Mouse (Mus musculus): ENCODE results near the gene Adamtsl1. TPM values are rescaled to one million over a fixed set of nuclear protein-coding genes. Genes with fewer than 3 reads are reported as not detected.

The Adamtsl1 gene
- polyA plus RNA-seq, 1 experiment: not detected

DNA sequence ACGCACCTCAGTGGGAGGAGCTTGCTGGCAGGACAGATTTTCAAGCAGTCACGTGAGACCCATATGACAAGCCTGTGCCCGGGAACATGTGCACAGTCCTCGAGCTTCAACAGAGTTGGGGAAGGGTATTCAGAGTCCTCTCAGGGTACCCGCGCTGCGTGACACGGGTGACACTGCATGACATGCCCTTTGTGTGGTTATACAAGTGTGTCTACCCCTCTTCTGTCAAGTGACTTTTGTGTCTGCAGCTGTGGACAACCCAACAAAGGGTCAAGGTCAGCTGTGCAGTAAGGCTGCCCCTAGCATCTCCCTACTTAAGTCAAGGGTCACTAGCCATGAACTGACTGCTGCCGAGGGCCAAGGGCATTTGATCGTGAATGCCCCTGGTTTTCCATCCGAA is 912.6 kb downstream of the Adamtsl1 start:
- no peak for TF ChIP-seq GATA1 (IDR thresholded peaks at IDR 0.05; ENCODE audit: low read length)

GRCm38 (mm10) chr4:86427312-86427711 is 913.3 kb downstream of the Adamtsl1 start:
- TF ChIP-seq GATA1 (IDR thresholded peaks at IDR 0.05; ENCODE audit: low read length): peak; percentile 11

- TF ChIP-seq GATA1 (IDR thresholded peaks at IDR 0.05; ENCODE audit: low read length): no peak
Observed at GRCm38 (mm10) chr4:86428091-86428745, 914.2 kb downstream of the Adamtsl1 start.

GRCm38 (mm10) chr4:86435631-86436030 is 921.7 kb downstream of the Adamtsl1 start:
- TF ChIP-seq GATA1 (IDR thresholded peaks at IDR 0.05; ENCODE audit: low read length): no peak

DNA sequence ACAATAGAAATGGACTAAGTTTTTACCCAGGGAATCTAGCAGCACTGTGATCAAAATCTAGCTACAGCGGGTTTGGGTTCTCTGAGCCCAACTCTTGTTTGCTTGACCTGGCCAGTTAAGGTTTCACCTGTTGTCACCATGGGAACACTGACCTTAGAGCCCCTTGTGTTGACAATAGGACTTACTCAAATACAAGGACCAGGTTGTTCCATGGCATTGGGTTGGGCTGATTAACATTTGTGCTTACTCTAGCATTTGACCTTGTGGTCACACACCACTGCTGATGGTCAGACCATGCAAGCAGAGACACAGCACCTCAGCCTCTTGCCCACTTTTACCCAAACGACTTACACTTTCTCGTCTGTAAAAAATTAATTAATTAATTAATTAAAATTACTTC is 922.4 kb downstream of the Adamtsl1 start:
- no peak for TF ChIP-seq GATA1 (IDR thresholded peaks at IDR 0.05; ENCODE audit: low read length)

GRCm38 (mm10) chr4:86450468-86450867 is 936.5 kb downstream of the Adamtsl1 start:
- no peak for TF ChIP-seq GATA1 (IDR thresholded peaks at IDR 0.05; ENCODE audit: low read length)

DNA sequence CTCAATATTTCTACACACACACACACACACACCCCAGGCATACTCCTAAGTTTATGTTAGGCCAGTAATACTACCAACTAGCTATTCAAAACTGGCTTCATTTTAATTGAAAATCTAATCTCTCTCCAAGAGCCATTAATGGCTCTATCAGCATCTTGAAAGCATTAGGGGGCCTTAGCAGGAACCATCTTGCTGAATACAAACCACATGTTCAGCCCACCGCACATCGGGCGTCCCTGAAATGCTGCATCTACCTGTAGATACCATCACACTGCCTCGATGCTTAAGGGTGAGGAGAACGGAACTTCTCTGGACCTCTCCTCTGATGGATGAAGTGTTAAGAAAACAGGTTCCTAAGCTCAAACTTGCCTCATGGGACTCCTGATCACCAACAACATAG is 950.8 kb downstream of the Adamtsl1 start:
- no peak for TF ChIP-seq GATA1 (IDR thresholded peaks at IDR 0.05; ENCODE audit: low read length)
